Mouse (Mus musculus) lung, adult 2 months (tissue): ENCODE results near the gene Enah. TPM values are rescaled to one million over a fixed set of nuclear protein-coding genes. Genes with fewer than 3 reads are reported as not detected.

Experiments
- DNase-seq: peaks from one replicate; pipeline ENCODE4 v3.0.0; 2022
- H3K4me1 ChIP-seq: fragments of 200-500 bp; 2 replicates; pipeline ENCODE4 v1.6.1; 2011; ENCODE audit warnings: low read length; ENCODE audit not compliant: control insufficient read depth, insufficient read depth
- H3K4me3 ChIP-seq: fragments of 200-500 bp; replicated peaks from 2 replicates; pipeline ENCODE3; 2011; ENCODE audit warnings: low read depth, mild to moderate bottlenecking, control low read depth, low read length; ENCODE audit errors: extremely low read depth
- CTCF ChIP-seq: fragments of 200-500 bp; IDR thresholded peaks from 2 replicates; pipeline ENCODE4 v1.5.1; 2011; ENCODE audit warnings: mild to moderate bottlenecking, low read length, control low read depth; ENCODE audit not compliant: insufficient read depth
- POLR2A ChIP-seq: fragments of 200-500 bp; IDR thresholded peaks from 2 replicates; pipeline ENCODE4 v1.6.1; 2011; ENCODE audit warnings: low read depth, mild to moderate bottlenecking, control low read depth, low read length, borderline replicate concordance; ENCODE audit errors: extremely low read depth
- WGBS: fragments of 180-500 bp; shearing (Covaris S2); methylation state at CpG from one replicate; pipeline ENCODE4 v1.1.7; 2018; 5-methylcytosine and 5-hydroxymethylcytosine counted together
- polyA plus RNA-seq: library from polyadenylated mRNA; depleted of rRNA; stranded (reverse); fragments of >200 nt; gene quantifications from 2 replicates; pipeline ENCODE4 v1.2.3, GENCODE M21; 2012

Gene Enah
- polyA plus RNA-seq, 1 experiment = 11.1 TPM

DNA sequence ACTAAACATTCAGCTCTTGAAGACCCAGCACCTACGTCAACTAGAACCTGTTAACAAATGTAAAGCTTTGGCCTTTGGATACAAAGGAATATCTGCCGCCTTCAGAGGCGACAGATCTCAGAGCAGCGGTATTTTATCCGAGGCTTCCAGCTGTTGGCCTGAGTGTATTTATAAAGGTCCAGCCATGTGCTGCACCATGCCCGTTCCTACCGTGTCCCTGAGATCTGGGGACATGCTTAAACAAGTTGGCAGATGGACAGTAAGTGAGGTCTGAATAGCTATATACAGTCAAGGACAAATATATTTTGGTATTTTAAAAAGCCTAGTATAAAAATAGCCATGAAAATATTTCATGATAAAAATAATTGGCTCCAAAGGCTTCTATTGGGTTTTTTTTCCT is 32.6 kb upstream of the Enah start:
- DNase-seq = no peak
- WGBS = 76% methylated on average over 7 of the region's 7 CpGs
- TF ChIP-seq CTCF (no peak), POLR2A (no peak)
- H3K4me1 ChIP-seq = no peaks in the 10 kb centered on the region
- no peak overlapping the region for H3K4me3 ChIP-seq

- Histone ChIP-seq H3K4me3 (no peak overlapping the region), H3K4me1 (no peaks in the 10 kb centered on the region)
- 78% methylated on average over 7 of the region's 7 CpGs for WGBS
- DNase-seq = no peak
- no peak for TF ChIP-seq CTCF
- no peak for TF ChIP-seq POLR2A
Measured at GRCm38 (mm10) chr1:182049813-182050212, 30.0 kb upstream of the Enah start.

- H3K4me3 ChIP-seq = no peak overlapping the region
- WGBS = 56% methylated on average over 4 of the region's 4 CpGs
- H3K4me1 ChIP-seq = no peaks in the 10 kb centered on the region
- no peak for DNase-seq
- TF ChIP-seq POLR2A (no peak), CTCF (no peak)
Measured at GRCm38 (mm10) chr1:182048101-182048500, 28.3 kb upstream of the Enah start.

- Histone ChIP-seq H3K4me3 (no peak overlapping the region), H3K4me1 (no peaks in the 10 kb centered on the region)
- TF ChIP-seq POLR2A (no peak), CTCF (no peak)
- WGBS = 84% methylated on average over 3 of the region's 3 CpGs
- DNase-seq = no peak
Measured at GRCm38 (mm10) chr1:182047016-182047690, 27.4 kb upstream of the Enah start.

DNA sequence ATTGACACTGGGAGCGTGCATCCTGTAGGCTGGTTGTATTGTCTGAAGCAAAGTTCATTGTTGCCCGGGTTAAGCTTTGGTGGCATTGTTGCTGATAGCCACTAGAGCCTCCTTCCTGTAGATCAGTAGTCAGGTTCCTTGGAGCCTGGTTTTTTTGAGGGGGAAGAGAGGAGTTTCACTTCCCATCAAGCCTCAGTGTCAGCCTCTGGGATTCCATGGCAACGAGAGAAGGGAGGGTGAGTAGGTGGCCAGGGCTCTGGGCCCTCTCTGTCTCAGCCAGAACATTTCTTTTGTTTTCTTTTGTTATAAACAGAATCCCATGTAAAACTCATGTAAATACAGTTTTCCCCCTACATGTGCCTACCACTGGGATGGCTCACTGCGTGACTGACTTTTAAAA is 25.4 kb upstream of the Enah start:
- no peak for DNase-seq
- Histone ChIP-seq H3K4me3 (no peak overlapping the region), H3K4me1 (no peaks in the 10 kb centered on the region)
- WGBS = 63% methylated on average over 4 of the region's 4 CpGs
- TF ChIP-seq POLR2A (no peak), CTCF (no peak)

DNA sequence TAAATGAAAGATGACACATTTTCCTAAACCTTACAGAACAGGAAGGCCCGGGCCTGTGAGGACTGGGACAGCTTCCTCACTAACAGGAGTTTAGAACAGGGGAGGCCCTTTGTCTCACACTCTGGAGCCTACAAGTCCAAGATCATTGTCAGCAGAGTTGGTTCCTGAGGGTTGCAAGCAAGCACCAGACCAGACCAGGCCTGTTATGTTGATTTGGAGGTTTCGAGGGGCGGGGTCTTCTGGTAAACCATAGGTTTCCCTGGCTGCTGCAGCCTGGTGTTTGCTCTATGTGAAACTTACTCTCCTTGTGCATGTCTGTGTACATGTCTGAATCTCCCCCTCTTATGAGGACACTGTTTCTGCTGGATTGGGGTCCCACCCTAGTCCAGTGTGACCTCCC is 20.7 kb upstream of the Enah start:
- no peak overlapping the region for H3K4me3 ChIP-seq
- no peaks in the 10 kb centered on the region for H3K4me1 ChIP-seq
- WGBS = 83% methylated on average over 3 of the region's 3 CpGs
- no peak for TF ChIP-seq POLR2A
- no peak for TF ChIP-seq CTCF
- DNase-seq = no peak

DNA sequence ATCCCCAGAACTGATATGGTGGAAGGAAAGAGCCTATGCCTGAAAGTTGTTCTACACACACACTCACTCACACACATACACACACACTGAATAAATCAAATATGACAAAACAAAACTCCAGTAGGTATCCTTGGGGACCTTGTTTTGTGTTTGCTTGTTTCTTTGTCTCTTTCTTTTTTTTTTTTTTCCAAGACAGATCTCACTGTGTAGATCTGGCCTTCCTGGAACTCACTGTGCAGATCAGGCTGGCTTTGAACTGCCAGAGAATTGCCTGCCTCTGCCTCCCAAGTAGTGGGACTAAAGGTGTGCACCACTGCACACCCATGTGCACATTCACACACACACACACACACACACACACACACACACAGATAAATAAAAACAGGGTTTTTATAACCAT is 12.0 kb upstream of the Enah start:
- H3K4me3 ChIP-seq = no peak overlapping the region
- H3K4me1 ChIP-seq = no peaks in the 10 kb centered on the region
- DNase-seq = no peak
- no peak for TF ChIP-seq CTCF
- TF ChIP-seq POLR2A = no peak

DNA sequence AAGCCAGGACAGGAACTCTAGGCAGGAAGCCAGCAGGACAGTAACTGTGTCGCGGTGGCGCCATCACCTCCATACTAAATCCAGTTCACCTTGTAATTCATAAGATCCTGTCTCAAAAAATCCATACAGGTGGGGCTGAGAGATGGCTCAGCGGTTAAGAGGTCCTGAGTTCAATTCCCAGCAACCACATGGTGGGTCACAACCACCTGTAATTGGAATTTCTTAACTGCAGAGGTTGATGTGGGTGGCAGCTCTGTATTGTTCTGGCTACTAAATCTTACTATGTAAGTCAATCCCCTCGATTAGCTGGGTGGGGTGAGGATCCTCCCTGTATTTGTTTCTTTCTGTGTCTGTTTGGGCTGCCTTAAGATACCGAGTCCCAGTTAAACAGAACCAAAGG is 11.3 kb upstream of the Enah start:
- no peak overlapping the region for H3K4me3 ChIP-seq
- no peaks in the 10 kb centered on the region for H3K4me1 ChIP-seq
- TF ChIP-seq CTCF (no peak), POLR2A (no peak)
- DNase-seq = no peak
- WGBS = 77% methylated on average over 6 of the region's 6 CpGs

GRCm38 (mm10) chr1:182029989-182030649 is 10.3 kb upstream of the Enah start:
- H3K4me1 ChIP-seq = no peaks in the 10 kb centered on the region
- TF ChIP-seq POLR2A (no peak), CTCF (no peak)
- no peak for DNase-seq
- no peak overlapping the region for H3K4me3 ChIP-seq
- WGBS = 79% methylated on average over 5 of the region's 5 CpGs
